Mouse (Mus musculus) lung, postnatal 0 days (tissue): Measurements from ENCODE around the gene Sat2. TPM values are rescaled to one million over a fixed set of nuclear protein-coding genes. Genes with fewer than 3 reads are reported as not detected.
A peak's percentile ranks its signal among the peaks of the same experiment; 100 is the strongest.

Source experiments
- ATAC-seq: fragments of 200-750 bp; cut with Nextera tagmentation; 2 replicates; pipeline ENCODE4 v1.8.0; 2017; ENCODE audit warnings: moderate library complexity
- DNase-seq: peaks from one replicate; pipeline ENCODE4 v3.0.0-alpha.2; 2016; ENCODE audit warnings: low spot score
- H3K27ac ChIP-seq: fragments of 300-500 bp; sonication (generic); 2 replicates; pipeline ENCODE4 v1.5.1; 2014; ENCODE audit warnings: antibody characterized with exemption, mild to moderate bottlenecking, low read length, mixed read lengths
- H3K27me3 ChIP-seq: fragments of 300-500 bp; sonication (generic); replicated peaks from 2 replicates; pipeline ENCODE4 v1.6.1; 2014; ENCODE audit warnings: low read length, mixed read lengths; ENCODE audit not compliant: insufficient read depth
- H3K36me3 ChIP-seq: fragments of 300-500 bp; sonication (generic); 2 replicates; pipeline ENCODE4 v1.6.1; 2014; ENCODE audit warnings: low read length, mixed read lengths; ENCODE audit not compliant: insufficient read depth
- H3K4me1 ChIP-seq: fragments of 300-500 bp; sonication (generic); 2 replicates; pipeline ENCODE4 v1.6.1; 2014; ENCODE audit warnings: antibody characterized with exemption, low read depth, low read length, mixed read lengths; ENCODE audit not compliant: insufficient read depth
- H3K4me2 ChIP-seq: fragments of 300-500 bp; sonication (generic); replicated peaks from 2 replicates; pipeline ENCODE4 v1.6.1; 2014; ENCODE audit warnings: low read depth, mild to moderate bottlenecking, low read length, moderate library complexity, mixed read lengths
- H3K4me3 ChIP-seq: fragments of 300-500 bp; sonication (generic); 2 replicates; pipeline ENCODE4 v1.5.1; 2014; ENCODE audit warnings: low read depth, low read length
- H3K9ac ChIP-seq: fragments of 300-500 bp; sonication (generic); replicated peaks from 2 replicates; pipeline ENCODE4 v1.6.1; 2014; ENCODE audit warnings: low read depth, mild to moderate bottlenecking
- H3K9me3 ChIP-seq: fragments of 300-500 bp; sonication (generic); 2 replicates; pipeline ENCODE4 v1.6.1; 2016; ENCODE audit warnings: low read length, mixed read lengths
- CTCF ChIP-seq: IDR thresholded peaks from 2 replicates; pipeline ENCODE4 v1.5.1; 2016; ENCODE audit warnings: antibody characterized with exemption, mild to moderate bottlenecking
- EP300 ChIP-seq: IDR thresholded peaks from 2 replicates; pipeline ENCODE4 v1.6.1; 2016; ENCODE audit warnings: antibody characterized with exemption, mild to moderate bottlenecking, control low read depth
- WGBS: fragments of 180-500 bp; shearing (Covaris S2); extraction: QIAGEN DNeasy Blood & Tissue Kit; methylation state at CpG from one replicate; pipeline ENCODE4 v1.1.7; 2014; 5-methylcytosine and 5-hydroxymethylcytosine counted together
- polyA plus RNA-seq: library from polyadenylated mRNA; unstranded; fragments of >200 nt; fragmentation: Nextera tagmentation; extraction: Ambion mirVana; gene quantifications from 2 replicates; pipeline ENCODE4 v1.2.1, GENCODE M21; 2015

The Sat2 gene
- polyA plus RNA-seq, 1 experiment from 2014 or later, result 16.3 TPM

DNA sequence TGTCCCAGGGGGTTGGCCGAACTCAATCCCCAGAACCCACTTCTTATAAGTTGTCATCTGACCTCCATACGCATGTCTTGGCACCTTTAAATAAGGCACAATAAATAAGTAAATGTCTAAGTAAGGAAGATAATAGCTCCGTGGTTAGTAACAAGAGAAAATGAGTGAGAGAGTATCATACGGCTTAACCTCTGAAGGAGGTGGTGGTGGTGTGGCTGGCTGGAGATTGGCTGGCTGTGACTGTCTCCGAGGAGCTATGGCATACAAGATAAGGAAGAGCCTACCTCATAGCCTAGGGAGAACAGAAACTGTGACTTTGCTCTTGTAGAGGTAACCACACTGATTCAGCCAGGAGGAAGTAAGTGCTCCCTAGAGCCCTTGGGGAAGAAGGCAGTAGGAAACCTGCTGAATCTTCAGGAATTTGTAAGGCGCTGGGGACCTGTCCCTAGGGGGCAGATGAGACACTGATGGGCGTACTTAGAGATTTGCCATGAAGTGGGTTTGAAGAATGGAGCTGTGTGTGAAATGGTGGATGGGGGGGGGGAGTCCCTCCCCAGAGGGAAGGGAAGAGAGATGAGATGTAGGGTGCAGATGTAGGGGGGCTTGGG, 36.0 kb upstream of the Sat2 start:
- Histone ChIP-seq H3K27ac (no peak overlapping the region), H3K4me1 (no peaks in the 10 kb centered on the region), H3K9me3 (no peaks in the 10 kb centered on the region), H3K4me3 (no peak overlapping the region), H3K9ac (no peak overlapping the region), H3K4me2 (no peak overlapping the region), H3K36me3 (peaks cover 30% of the 10 kb centered on the region), H3K27me3 (no peaks in the 10 kb centered on the region)
- DNase-seq (peak; percentile 18), ATAC-seq (no peak)
- WGBS, result 78% methylated on average over 7 of the region's 7 CpGs
- TF ChIP-seq EP300 (no peak), CTCF (no peak)

- Histone ChIP-seq H3K4me2 (no peak overlapping the region), H3K27ac (no peak overlapping the region), H3K27me3 (no peaks in the 10 kb centered on the region), H3K4me1 (no peaks in the 10 kb centered on the region), H3K4me3 (no peak overlapping the region), H3K36me3 (peaks cover 32% of the 10 kb centered on the region), H3K9ac (no peak overlapping the region), H3K9me3 (no peaks in the 10 kb centered on the region)
- ATAC-seq (no peak), DNase-seq (no peak)
- WGBS, result 91% methylated on average over 22 of the region's 22 CpGs
- no peak for TF ChIP-seq EP300
These were observed 32.5 kb upstream of the Sat2 start for GRCm38 (mm10) chr11:69589207-69589834.

GRCm38 (mm10) chr11:69590622-69591021, 31.2 kb upstream of the Sat2 start:
- no peaks in the 10 kb centered on the region for H3K9me3 ChIP-seq
- no peaks in the 10 kb centered on the region for H3K4me1 ChIP-seq
- H3K27ac ChIP-seq, result no peak overlapping the region
- no peak overlapping the region for H3K9ac ChIP-seq
- H3K36me3 ChIP-seq, result peaks cover 32% of the 10 kb centered on the region
- no peak for ATAC-seq
- H3K4me3 ChIP-seq, result no peak overlapping the region
- no peak for DNase-seq
- no peak for TF ChIP-seq CTCF
- no peak for TF ChIP-seq EP300
- 87% methylated on average over 8 of the region's 8 CpGs for WGBS
- no peaks in the 10 kb centered on the region for H3K27me3 ChIP-seq
- no peak overlapping the region for H3K4me2 ChIP-seq

- DNase-seq, result no peak
- Histone ChIP-seq H3K4me3 (no peak overlapping the region), H3K27ac (no peak overlapping the region), H3K9me3 (no peaks in the 10 kb centered on the region), H3K36me3 (peaks cover 32% of the 10 kb centered on the region), H3K9ac (no peak overlapping the region), H3K4me1 (no peaks in the 10 kb centered on the region), H3K27me3 (no peaks in the 10 kb centered on the region), H3K4me2 (no peak overlapping the region)
- TF ChIP-seq EP300 (no peak), CTCF (no peak)
- ATAC-seq, result no peak
- 80% methylated on average over 3 of the region's 3 CpGs for WGBS
These were observed 30.4 kb upstream of the Sat2 start for GRCm38 (mm10) chr11:69591424-69591823.

DNA sequence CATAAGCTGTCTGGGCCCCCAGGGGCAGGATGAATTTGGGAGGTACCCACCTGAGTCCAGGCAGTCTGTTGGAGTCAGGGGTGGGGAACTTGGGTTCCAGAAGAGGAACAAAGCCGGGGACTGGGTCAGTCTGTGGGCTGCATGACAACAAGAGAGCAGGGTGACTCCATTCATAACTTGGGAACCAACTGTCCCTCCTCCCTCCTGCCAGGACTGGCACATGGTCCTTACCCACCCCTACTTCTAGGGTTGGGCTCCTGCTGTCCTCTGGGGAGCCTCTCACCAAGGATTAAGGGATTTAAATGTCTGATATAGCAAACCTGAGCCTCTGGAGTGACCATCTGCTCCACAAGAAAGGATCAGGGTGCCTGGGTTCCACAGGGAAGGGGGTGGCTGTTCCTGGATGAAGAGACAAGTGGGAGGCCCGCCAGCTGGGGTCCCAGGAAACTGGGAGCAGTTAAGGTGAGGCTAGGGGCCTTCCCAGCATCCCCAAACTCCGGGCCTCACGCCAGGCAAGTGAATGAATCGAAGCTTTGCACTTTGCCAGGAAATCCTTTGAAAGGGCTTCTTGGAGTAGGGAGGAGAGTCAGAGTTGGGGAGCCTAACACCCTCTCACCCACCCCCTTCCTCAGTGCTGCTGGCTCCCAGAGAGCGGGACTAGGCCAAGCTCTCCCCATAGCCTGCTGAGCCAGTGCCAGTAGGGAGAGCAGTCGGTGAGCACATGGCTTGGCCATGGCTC, 29.8 kb upstream of the Sat2 start:
- Histone ChIP-seq H3K36me3 (peaks cover 32% of the 10 kb centered on the region), H3K27ac (no peak overlapping the region), H3K4me2 (no peak overlapping the region), H3K27me3 (no peaks in the 10 kb centered on the region), H3K4me1 (no peaks in the 10 kb centered on the region), H3K4me3 (no peak overlapping the region), H3K9me3 (no peaks in the 10 kb centered on the region), H3K9ac (no peak overlapping the region)
- WGBS, result 65% methylated on average over 7 of the region's 7 CpGs
- DNase-seq (no peak), ATAC-seq (no peak)
- TF ChIP-seq EP300, result no peak
- TF ChIP-seq CTCF, result no peak

GRCm38 (mm10) chr11:69592799-69593198, 29.0 kb upstream of the Sat2 start:
- ATAC-seq, result no peak
- Histone ChIP-seq H3K36me3 (peaks cover 28% of the 10 kb centered on the region), H3K9me3 (no peaks in the 10 kb centered on the region), H3K9ac (no peak overlapping the region), H3K4me1 (no peaks in the 10 kb centered on the region), H3K4me3 (no peak overlapping the region), H3K27me3 (no peaks in the 10 kb centered on the region), H3K4me2 (no peak overlapping the region), H3K27ac (no peak overlapping the region)
- no peak for DNase-seq
- 85% methylated on average over 4 of the region's 4 CpGs for WGBS
- TF ChIP-seq EP300 (no peak), CTCF (no peak)
